Mouse (Mus musculus): ENCODE results near the gene Cpsf6. TPM values are rescaled to one million over a fixed set of nuclear protein-coding genes. Genes with fewer than 3 reads are reported as not detected.
"Not testable (repeated sequence)": the region's sequence is repeated elsewhere in the genome, so short reads cannot be mapped to it uniquely, and the experiment has no call there.

Gene Cpsf6
- polyA plus RNA-seq, 1 experiment from 2014 or later = 110 TPM

DNA sequence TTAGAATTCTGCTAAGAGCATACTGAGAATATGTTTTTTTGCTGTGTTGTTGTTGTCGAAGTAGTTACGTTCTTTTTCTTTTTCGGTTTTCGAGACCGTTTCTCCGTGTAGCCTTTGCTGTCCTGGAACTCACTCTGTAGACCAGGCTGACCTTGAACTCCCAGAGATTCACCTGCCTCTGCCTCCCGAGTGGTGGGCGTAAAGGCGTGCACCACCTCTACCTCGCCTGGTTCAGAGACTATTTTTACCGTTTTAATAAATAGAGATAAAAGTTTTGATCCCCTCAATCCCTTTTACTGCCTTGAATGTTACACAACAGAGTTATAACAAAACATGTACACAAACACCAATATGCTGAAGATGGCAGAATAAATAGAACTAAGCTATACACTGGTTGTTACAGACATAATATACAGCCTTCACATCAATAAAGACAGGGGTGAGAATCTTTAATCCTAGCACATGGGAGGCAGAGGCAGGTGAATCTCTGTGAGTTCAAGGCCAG is 14.1 kb upstream of the Cpsf6 start:
- 61% methylated on average over 11 of the region's 11 CpGs for WGBS
- Histone ChIP-seq H3K9ac (ENCODE audit: low read depth, low read length) (peak overlapping the region; percentile 68), H3K9me3 (ENCODE audit: control insufficient read depth, low read length) (no peaks in the 10 kb centered on the region), H3K27me3 (replicated peaks; ENCODE audit: control insufficient read depth, insufficient read depth, low read length) (no peaks in the 10 kb centered on the region), H3K4me2 (ENCODE audit: low read depth, low read length) (peak overlapping the region; percentile 75), H3K27ac (ENCODE audit: low read length) (no peak overlapping the region), H3K4me1 (ENCODE audit: control insufficient read depth, insufficient read depth, low read length) (no peaks in the 10 kb centered on the region; the same call in 1 of the 2 replicates), H3K4me3 (ENCODE audit: low read length) (peak overlapping the region; percentile 45), H3K36me3 (ENCODE audit: control insufficient read depth, insufficient read depth, low read length) (no peaks in the 10 kb centered on the region)
- no peak for ATAC-seq

DNA sequence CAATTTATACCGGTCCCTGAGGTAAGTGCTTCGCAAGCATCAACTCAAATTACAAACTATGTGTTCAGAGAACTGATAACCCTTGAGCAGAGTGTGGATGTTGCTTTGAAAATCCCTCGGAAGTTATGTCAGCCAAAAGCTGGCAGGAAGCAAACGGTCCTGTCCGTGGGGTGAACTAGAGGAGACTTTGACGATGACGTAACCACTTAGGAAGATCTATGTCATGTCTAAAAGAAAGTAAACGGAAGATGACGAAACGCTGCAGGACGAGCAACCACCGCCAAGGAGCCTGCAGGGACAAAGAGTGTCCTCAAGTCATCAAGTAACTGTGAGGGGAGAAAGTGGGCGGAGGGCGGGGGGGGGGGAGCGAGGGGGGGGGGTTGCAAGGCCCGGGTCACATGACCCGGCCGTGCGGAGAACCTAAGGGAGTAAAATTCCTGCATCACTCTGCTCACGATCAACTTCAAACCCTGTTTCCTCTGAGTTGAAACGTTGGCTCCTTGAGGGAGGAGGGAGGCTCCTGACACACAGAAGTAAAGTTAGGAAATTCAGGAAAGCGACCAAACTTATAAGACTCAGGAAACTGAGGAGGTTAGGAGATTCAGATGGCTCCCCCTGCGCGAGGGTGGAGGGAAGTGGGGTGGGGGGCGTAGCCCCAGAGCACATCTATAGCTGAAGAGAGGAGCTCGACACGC is 13.5 kb upstream of the Cpsf6 start:
- WGBS = 4% methylated on average over 24 of the region's 27 CpGs

DNA sequence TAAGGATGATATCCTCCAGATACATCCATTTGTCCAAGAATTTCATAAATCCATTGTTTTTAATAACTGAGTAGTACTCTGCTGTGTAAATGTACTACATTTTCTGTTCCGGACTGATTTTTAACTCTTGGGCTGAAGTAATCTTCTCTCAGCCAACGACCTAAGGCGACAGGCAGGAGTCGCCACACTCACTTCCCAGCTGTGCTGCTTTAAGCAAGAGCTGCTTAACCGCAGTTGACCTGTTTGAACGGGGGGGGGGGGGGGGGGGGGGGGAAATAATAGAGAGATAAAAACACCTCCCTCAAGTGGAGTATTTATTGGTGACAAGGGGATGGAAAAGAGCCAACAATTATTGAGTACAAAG is 13.0 kb upstream of the Cpsf6 start:
- WGBS = 14% methylated on average over 5 of the region's 6 CpGs
- Histone ChIP-seq H3K27me3 (replicated peaks; ENCODE audit: control insufficient read depth, insufficient read depth, low read length) (no peaks in the 10 kb centered on the region), H3K4me1 (ENCODE audit: control insufficient read depth, insufficient read depth, low read length) (no peaks in the 10 kb centered on the region; the same call in 1 of the 2 replicates), H3K9ac (ENCODE audit: low read depth, low read length) (0 out of 2 replicates have a peak overlapping the region, but pooled peaks have one; percentile 68), H3K27ac (ENCODE audit: low read length) (no peak overlapping the region), H3K36me3 (ENCODE audit: control insufficient read depth, insufficient read depth, low read length) (no peaks in the 10 kb centered on the region), H3K4me3 (ENCODE audit: low read length) (peak overlapping the region; percentile 45), H3K4me2 (ENCODE audit: low read depth, low read length) (peak overlapping the region; percentile 75), H3K9me3 (ENCODE audit: control insufficient read depth, low read length) (no peaks in the 10 kb centered on the region)
- peak; percentile 30 for ATAC-seq

More for the DNA sequence above, 13.5 kb upstream of the Cpsf6 start:
- ATAC-seq = peak; percentile 76
- Histone ChIP-seq H3K4me2 (ENCODE audit: low read depth, low read length) (peak overlapping the region; percentile 75), H3K9ac (ENCODE audit: low read depth, low read length) (peak overlapping the region; percentile 68), H3K27me3 (replicated peaks; ENCODE audit: control insufficient read depth, insufficient read depth, low read length) (no peaks in the 10 kb centered on the region), H3K9me3 (ENCODE audit: control insufficient read depth, low read length) (no peaks in the 10 kb centered on the region), H3K27ac (ENCODE audit: low read length) (no peak overlapping the region), H3K36me3 (ENCODE audit: control insufficient read depth, insufficient read depth, low read length) (no peaks in the 10 kb centered on the region), H3K4me1 (ENCODE audit: control insufficient read depth, insufficient read depth, low read length) (no peaks in the 10 kb centered on the region; the same call in 1 of the 2 replicates), H3K4me3 (ENCODE audit: low read length) (peak overlapping the region; percentile 45)

DNA sequence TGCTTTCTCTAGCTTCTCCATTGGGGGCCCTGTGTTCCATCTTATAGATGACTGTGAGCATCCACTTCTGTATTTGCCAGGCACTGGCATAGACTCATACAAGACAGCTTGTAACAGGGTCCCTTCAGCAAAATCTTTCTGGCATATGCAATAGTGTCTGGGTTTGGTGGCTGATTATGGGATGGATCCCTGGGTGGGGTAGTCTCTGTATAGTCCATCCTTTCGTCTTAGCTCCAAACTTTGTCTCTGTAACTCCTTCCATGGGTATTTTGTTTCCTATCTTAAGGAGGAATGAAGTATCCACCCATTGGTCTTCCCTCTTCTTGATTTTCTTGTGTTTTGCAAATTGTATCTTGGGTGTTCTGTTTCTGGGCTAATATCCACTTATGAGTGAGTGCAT is 12.6 kb upstream of the Cpsf6 start:
- not testable (repeated sequence) for H3K4me1 ChIP-seq (ENCODE audit: control insufficient read depth, insufficient read depth, low read length); H3K36me3 ChIP-seq (ENCODE audit: control insufficient read depth, insufficient read depth, low read length); H3K9me3 ChIP-seq (ENCODE audit: control insufficient read depth, low read length); H3K27me3 ChIP-seq (replicated peaks; ENCODE audit: control insufficient read depth, insufficient read depth, low read length); H3K4me2 ChIP-seq (ENCODE audit: low read depth, low read length); H3K27ac ChIP-seq (ENCODE audit: low read length); H3K4me3 ChIP-seq (ENCODE audit: low read length); ATAC-seq; H3K9ac ChIP-seq (ENCODE audit: low read depth, low read length)
- 84% methylated on average over 1 of the region's 1 CpGs for WGBS

DNA sequence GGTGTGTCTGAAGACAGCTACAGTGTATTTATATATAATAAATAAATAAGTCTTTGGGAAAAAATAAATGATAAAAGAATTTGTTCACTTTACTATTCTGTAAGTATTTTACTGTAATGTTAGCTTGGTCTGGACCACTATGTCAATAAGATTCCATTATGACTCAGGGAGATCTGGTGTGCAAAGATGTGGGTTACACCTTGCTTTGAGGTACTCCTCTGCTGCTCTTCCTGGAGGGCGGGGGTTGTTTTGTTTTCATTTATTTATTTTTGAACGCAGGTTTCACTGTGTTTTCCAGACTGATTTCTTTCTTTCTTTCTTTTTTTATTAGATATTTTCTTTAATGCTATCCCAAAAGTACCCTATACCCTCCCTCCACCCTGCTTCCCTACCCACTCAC is 12.0 kb upstream of the Cpsf6 start:
- H3K27me3 ChIP-seq (replicated peaks; ENCODE audit: control insufficient read depth, insufficient read depth, low read length) = no peaks in the 10 kb centered on the region
- ATAC-seq = no peak
- 91% methylated on average over 2 of the region's 2 CpGs for WGBS
- no peak overlapping the region for H3K4me3 ChIP-seq (ENCODE audit: low read length)
- no peaks in the 10 kb centered on the region for H3K36me3 ChIP-seq (ENCODE audit: control insufficient read depth, insufficient read depth, low read length)
- H3K27ac ChIP-seq (ENCODE audit: low read length) = no peak overlapping the region
- no peak overlapping the region for H3K9ac ChIP-seq (ENCODE audit: low read depth, low read length)
- H3K9me3 ChIP-seq (ENCODE audit: control insufficient read depth, low read length) = no peaks in the 10 kb centered on the region
- H3K4me1 ChIP-seq (ENCODE audit: control insufficient read depth, insufficient read depth, low read length) = no peaks in the 10 kb centered on the region; the same call in 1 of the 2 replicates
- no peak overlapping the region for H3K4me2 ChIP-seq (ENCODE audit: low read depth, low read length)

DNA sequence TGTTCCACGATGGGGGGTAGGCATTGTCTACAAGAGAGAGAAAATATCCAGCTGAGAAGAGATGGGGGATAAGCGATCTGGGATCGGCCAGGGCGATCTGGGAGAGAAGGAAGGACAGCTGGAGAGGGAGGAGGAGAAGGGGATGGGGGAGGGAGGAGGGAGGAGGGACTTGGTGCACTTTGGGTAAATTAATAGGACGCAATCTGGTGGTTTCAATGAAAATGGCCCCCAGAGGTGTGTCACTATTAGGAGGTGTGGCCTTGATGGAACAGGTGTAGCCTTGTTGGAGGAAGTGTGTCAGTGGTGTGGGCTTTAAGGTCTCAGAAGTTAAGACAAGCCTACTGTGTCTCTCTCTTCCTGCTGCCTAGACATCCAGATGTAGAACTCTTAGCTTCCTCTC is 11.2 kb upstream of the Cpsf6 start:
- 27% methylated on average over 5 of the region's 5 CpGs for WGBS
- Histone ChIP-seq H3K27ac (ENCODE audit: low read length) (no peak overlapping the region), H3K9me3 (ENCODE audit: control insufficient read depth, low read length) (no peaks in the 10 kb centered on the region), H3K4me3 (ENCODE audit: low read length) (no peak overlapping the region), H3K27me3 (replicated peaks; ENCODE audit: control insufficient read depth, insufficient read depth, low read length) (no peaks in the 10 kb centered on the region), H3K4me2 (ENCODE audit: low read depth, low read length) (no peak overlapping the region), H3K4me1 (ENCODE audit: control insufficient read depth, insufficient read depth, low read length) (no peaks in the 10 kb centered on the region), H3K36me3 (ENCODE audit: control insufficient read depth, insufficient read depth, low read length) (no peaks in the 10 kb centered on the region), H3K9ac (ENCODE audit: low read depth, low read length) (no peak overlapping the region)
- ATAC-seq = no peak

DNA sequence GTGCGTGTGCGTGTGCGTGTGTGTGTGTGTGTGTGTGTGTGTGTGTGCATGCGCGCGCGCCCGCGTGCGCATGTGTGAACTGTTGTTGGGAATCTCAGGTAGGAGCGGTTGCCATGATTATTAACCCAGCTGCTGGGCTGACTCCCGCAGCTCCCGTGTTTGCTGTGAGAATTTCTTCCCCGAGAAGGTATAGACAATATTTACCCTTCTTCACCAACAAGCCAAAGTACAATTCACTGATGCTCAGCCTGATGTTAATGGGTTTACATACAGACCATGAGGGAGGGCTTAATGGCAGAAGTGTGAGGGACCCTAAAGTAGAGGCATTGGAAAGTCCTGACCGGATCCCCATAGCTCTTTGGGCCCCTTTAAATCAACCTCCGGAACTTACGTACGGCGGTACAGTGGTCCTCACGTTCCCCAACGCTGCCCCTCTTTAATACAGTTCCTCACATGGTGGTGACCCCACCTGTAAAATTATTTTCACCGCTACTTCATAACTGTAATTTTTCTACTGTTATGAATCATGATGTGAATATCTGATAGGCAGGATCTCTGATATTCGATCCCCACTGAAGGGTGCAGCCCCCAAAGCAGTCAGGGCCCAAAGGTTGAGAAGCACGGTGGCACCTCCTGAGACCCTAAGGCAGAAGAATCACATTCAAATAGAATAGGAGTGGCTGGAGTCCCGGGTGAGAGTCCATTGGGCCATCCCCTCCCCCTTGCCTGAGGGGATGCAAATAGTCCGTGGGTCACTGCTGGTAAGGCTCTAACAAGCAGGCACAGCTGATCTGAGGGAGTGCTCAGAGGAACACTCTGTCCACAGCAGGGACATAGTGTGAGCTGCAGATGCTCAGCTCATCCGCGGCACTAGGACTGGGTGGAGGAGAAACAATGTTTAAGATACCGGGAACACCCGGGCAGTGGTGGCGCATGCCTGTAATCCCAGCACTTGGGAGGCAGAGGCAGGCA is 10.4 kb upstream of the Cpsf6 start:
- ATAC-seq = no peak
- H3K36me3 ChIP-seq (ENCODE audit: control insufficient read depth, insufficient read depth, low read length) = no peaks in the 10 kb centered on the region
- WGBS = 42% methylated on average over 31 of the region's 31 CpGs

DNA sequence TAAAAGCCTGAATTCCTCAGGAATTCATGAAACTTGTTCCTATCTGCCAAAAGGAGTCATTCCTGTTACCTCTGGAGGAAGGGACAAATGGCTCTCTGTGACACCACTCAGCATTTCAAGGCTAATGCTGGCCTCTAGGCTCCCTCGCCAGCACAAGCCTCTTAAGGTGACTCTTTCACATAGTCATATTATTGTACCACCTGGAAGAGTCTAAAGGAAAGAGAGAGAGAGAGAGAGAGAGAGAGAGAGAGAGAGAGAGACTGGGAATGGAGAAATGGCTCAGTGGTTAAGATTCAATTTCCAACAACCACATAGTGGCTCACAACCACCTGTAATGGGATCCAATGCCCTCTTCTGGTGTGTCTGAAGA is 9.5 kb upstream of the Cpsf6 start:
- Histone ChIP-seq H3K9me3 (ENCODE audit: control insufficient read depth, low read length) (no peaks in the 10 kb centered on the region), H3K27ac (ENCODE audit: low read length) (no peak overlapping the region), H3K36me3 (ENCODE audit: control insufficient read depth, insufficient read depth, low read length) (no peaks in the 10 kb centered on the region), H3K4me2 (ENCODE audit: low read depth, low read length) (no peak overlapping the region), H3K9ac (ENCODE audit: low read depth, low read length) (no peak overlapping the region), H3K4me3 (ENCODE audit: low read length) (no peak overlapping the region), H3K27me3 (replicated peaks; ENCODE audit: control insufficient read depth, insufficient read depth, low read length) (no peaks in the 10 kb centered on the region), H3K4me1 (ENCODE audit: control insufficient read depth, insufficient read depth, low read length) (no peaks in the 10 kb centered on the region)
- WGBS = 81% methylated on average over 1 of the region's 1 CpGs
- ATAC-seq = no peak

More for the DNA sequence above, 10.4 kb upstream of the Cpsf6 start:
- Histone ChIP-seq H3K9ac (ENCODE audit: low read depth, low read length) (no peak overlapping the region), H3K4me3 (ENCODE audit: low read length) (no peak overlapping the region), H3K4me2 (ENCODE audit: low read depth, low read length) (no peak overlapping the region), H3K27ac (ENCODE audit: low read length) (no peak overlapping the region), H3K27me3 (replicated peaks; ENCODE audit: control insufficient read depth, insufficient read depth, low read length) (no peaks in the 10 kb centered on the region), H3K4me1 (ENCODE audit: control insufficient read depth, insufficient read depth, low read length) (no peaks in the 10 kb centered on the region), H3K9me3 (ENCODE audit: control insufficient read depth, low read length) (no peaks in the 10 kb centered on the region)

DNA sequence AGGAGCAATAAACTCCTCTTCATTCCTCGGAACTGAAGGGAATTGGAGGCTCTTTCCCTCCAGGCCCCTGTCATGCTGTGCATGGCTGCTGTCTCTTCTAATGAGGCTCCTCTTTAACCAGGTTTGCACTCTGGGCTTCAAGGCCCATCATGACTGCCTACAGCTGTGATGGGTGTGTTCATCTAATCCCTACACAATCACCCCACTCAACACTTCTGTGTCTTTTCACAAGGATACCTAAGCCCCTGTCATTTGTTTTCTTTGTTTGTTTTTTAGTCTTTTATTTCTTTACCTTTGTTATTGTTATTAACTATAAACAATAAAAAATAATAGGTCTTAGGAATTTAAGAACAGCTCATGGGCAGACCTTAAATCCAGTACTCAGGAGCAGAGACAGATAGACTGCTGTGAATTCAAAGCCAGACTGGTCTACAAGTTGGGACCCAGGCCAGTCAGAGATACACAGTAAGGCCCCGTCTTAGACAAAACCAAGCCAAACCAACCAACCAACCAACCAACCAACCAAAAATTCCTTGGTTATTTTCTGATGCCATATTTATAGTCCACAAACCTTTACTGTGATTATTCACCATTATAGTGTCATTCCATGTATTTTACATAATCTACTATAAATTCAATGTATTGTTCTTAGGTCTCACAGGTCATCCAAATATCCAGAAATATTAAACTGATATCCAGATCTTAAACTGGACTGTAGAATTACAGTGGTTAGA is 9.0 kb upstream of the Cpsf6 start:
- H3K4me2 ChIP-seq (ENCODE audit: low read depth, low read length) = no peak overlapping the region
- no peaks in the 10 kb centered on the region for H3K27me3 ChIP-seq (replicated peaks; ENCODE audit: control insufficient read depth, insufficient read depth, low read length)
- H3K4me3 ChIP-seq (ENCODE audit: low read length) = no peak overlapping the region
- no peak overlapping the region for H3K27ac ChIP-seq (ENCODE audit: low read length)
- H3K4me1 ChIP-seq (ENCODE audit: control insufficient read depth, insufficient read depth, low read length) = no peaks in the 10 kb centered on the region
- H3K9ac ChIP-seq (ENCODE audit: low read depth, low read length) = no peak overlapping the region
- 65% methylated on average over 2 of the region's 2 CpGs for WGBS
- ATAC-seq = no peak
- H3K9me3 ChIP-seq (ENCODE audit: control insufficient read depth, low read length) = no peaks in the 10 kb centered on the region
- no peaks in the 10 kb centered on the region for H3K36me3 ChIP-seq (ENCODE audit: control insufficient read depth, insufficient read depth, low read length)
